Mouse (Mus musculus) urinary bladder, postnatal 4 days (tissue): ENCODE results near the gene Zfp975.
A peak's percentile ranks its signal among the peaks of the same experiment; 100 is the strongest.
"Not testable (repeated sequence)": the region's sequence is repeated elsewhere in the genome, so short reads cannot be mapped to it uniquely, and the experiment has no call there.

Experiments used
- DNase-seq, 2 experiments: peaks; one replicate each; pipeline ENCODE4 v3.0.0; 2021 to 2022; ENCODE audit warnings: low spot score in 2 of 2

Zfp975 gene

GRCm38 (mm10) chr7:42692362-42693158 lies at the start of gene Zfp975:
Gene Zfp975 (minus strand): TSS chr7:42692742.
- DNase-seq: peak; percentile 71 to 74

DNA sequence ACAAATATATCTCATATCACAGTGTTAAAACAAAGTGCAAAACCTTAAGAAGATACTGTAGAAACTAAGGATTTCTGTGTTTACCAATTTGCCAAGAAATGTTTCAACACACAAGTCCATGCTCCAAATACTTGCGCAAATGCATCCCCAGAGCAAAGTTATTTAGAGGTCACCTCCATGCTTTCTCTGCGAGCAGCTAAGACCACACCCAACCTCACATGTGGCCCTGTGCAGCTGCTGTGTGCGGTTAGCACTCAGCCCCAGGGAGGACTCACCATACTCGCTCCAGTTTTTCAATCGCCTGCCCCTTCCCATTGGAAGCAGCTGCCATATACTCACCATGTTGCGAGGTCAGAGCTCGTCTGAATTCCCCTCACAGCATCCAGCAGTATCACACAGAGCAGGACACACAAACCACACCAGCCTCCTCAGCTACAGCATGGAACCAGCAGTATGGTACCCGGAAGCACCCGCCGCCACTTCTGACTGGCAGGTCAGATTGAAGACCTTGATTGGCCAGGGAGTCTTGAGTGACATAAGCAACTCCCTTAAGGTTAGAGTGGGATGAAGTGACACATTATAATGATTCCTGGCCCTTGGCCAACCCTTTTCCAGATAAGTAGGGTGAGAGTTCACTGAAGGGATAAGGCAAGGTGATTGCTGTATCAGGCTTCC lies 46.1 kb upstream of the Zfp975 start:
- no peak for DNase-seq

- DNase-seq: not testable (repeated sequence)
Observed at GRCm38 (mm10) chr7:42726917-42727316, 34.4 kb upstream of the Zfp975 start, which contains the start of gene Gm17067. Gene Gm17067 (minus strand): TSS chr7:42727017.

GRCm38 (mm10) chr7:42693251-42693650 lies 709 bp upstream of the Zfp975 start:
- DNase-seq: not testable (repeated sequence)

- not testable (repeated sequence) for DNase-seq
Observed at GRCm38 (mm10) chr7:42680081-42680480, 12.5 kb downstream of the Zfp975 start.

GRCm38 (mm10) chr7:42679646-42680045 lies 12.9 kb downstream of the Zfp975 start:
- not testable (repeated sequence) for DNase-seq

DNA sequence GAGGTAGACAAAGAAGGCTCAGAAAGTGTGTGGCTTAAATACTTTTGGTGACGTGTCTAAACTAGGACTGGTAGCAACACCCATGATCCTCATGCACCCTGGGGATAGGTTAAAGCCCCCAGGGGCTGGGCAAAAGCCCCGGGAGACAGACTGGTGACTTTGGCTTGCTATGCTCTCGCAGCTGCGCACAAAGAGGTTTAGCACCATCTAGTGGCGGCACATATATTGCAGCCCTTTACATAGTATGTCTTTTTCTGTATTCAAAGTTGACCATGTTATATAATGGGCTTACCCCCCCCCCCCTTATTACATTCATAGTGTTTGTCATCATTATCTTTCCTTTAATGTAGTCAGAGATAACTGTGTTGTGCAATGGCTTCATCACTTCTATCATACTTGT lies 32.4 kb downstream of the Zfp975 start:
- not testable (repeated sequence) for DNase-seq

DNA sequence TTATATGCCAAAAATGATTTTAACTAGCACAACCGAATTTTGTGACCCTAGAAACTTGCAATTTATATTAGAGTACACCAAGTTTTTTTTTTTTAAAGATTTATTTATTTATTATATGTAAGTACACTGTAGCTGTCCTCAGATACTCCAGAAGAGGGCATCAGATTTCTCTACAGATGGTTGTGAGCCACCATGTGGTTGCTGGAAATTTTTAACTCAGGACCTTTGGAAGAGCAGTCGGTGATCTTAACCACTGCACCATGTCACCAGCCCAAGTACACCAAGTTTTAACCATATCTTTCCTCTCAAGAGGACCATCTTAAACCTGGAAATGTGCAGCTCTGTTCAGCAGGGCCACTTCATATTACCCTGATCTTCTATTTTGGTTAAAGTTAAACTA lies 37.3 kb downstream of the Zfp975 start:
- not testable (repeated sequence) for DNase-seq

GRCm38 (mm10) chr7:42643120-42643620 lies 49.4 kb downstream of the Zfp975 start:
- not testable (repeated sequence) for DNase-seq

GRCm38 (mm10) chr7:42642152-42643115 lies 50.1 kb downstream of the Zfp975 start, which contains the start of gene Zfp976:
Gene Zfp976 (minus strand): TSS chr7:42642588.
- DNase-seq: peak; percentile 53 to 66

DNA sequence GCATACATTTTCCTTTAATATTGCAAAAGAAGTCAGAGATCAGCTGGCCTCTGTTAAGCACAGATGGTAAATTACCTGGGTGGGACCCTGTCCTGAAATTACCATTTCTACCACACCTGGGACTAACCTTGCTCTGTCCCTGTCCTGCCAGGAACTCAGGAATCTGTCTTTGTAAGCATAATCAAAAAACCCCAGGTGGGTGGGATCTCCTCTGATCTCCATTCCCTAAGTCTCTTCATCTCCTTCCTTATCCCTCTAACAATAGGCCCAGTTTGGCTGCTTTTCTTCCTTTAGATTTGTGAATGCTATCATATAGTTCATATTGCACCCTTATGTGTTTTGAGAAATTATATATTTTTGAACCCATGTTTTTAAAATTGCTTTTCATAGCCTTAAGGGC lies 61.5 kb downstream of the Zfp975 start:
- DNase-seq: not testable (repeated sequence)
